Mouse (Mus musculus) CD4-positive helper T cell, adult 2 months (primary cell): ENCODE data around the gene Tbc1d1.

ENCODE experiments used
- DNase-seq: peaks from one replicate; pipeline ENCODE4 v3.0.0-alpha.2; 2012; ENCODE audit warnings: low read depth, missing footprints, low spot score

The Tbc1d1 gene

GRCm38 (mm10) chr5:64274738-64275451 is 118.8 kb downstream of the Tbc1d1 start:
- peak; percentile 50 for DNase-seq

GRCm38 (mm10) chr5:64277646-64278191 is 121.6 kb downstream of the Tbc1d1 start:
- DNase-seq: no peak

- DNase-seq: no peak
These were observed 123.6 kb downstream of the Tbc1d1 start for GRCm38 (mm10) chr5:64279668-64280067.

GRCm38 (mm10) chr5:64280191-64280590 is 124.1 kb downstream of the Tbc1d1 start:
- DNase-seq: no peak

GRCm38 (mm10) chr5:64280613-64281012 is 124.5 kb downstream of the Tbc1d1 start:
- no peak for DNase-seq

GRCm38 (mm10) chr5:64281674-64282073 is 125.6 kb downstream of the Tbc1d1 start:
- no peak for DNase-seq

GRCm38 (mm10) chr5:64282594-64282993 is 126.5 kb downstream of the Tbc1d1 start:
- DNase-seq: no peak

- DNase-seq: no peak
These were observed 129.2 kb downstream of the Tbc1d1 start for GRCm38 (mm10) chr5:64285289-64285688.

- DNase-seq: no peak
These were observed 129.7 kb downstream of the Tbc1d1 start for GRCm38 (mm10) chr5:64285851-64286250.

- no peak for DNase-seq
These were observed 131.2 kb downstream of the Tbc1d1 start for GRCm38 (mm10) chr5:64287287-64287686.

GRCm38 (mm10) chr5:64288031-64288928 is 132.2 kb downstream of the Tbc1d1 start:
- DNase-seq: no peak

- DNase-seq: peak; percentile 54
These were observed 133.3 kb downstream of the Tbc1d1 start for GRCm38 (mm10) chr5:64289202-64290060.

GRCm38 (mm10) chr5:64290061-64290345 is 133.9 kb downstream of the Tbc1d1 start:
- DNase-seq: no peak

- DNase-seq: no peak
These were observed 135.6 kb downstream of the Tbc1d1 start for GRCm38 (mm10) chr5:64291657-64292056.

- peak; percentile 28 for DNase-seq
These were observed 139.5 kb downstream of the Tbc1d1 start for GRCm38 (mm10) chr5:64295621-64296020.

GRCm38 (mm10) chr5:64296328-64296727 is 140.2 kb downstream of the Tbc1d1 start:
- no peak for DNase-seq

- peak; percentile 71 for DNase-seq
These were observed 141.0 kb downstream of the Tbc1d1 start for GRCm38 (mm10) chr5:64297100-64297499.

- no peak for DNase-seq
These were observed 142.4 kb downstream of the Tbc1d1 start for GRCm38 (mm10) chr5:64298331-64299036.

- no peak for DNase-seq
These were observed 143.6 kb downstream of the Tbc1d1 start for GRCm38 (mm10) chr5:64299508-64300324.

- DNase-seq: no peak
These were observed 145.1 kb downstream of the Tbc1d1 start for GRCm38 (mm10) chr5:64301246-64301645.
